Comparison of ENCODE assay signal across 22 mouse cellular contexts in the genomic region with DNA sequence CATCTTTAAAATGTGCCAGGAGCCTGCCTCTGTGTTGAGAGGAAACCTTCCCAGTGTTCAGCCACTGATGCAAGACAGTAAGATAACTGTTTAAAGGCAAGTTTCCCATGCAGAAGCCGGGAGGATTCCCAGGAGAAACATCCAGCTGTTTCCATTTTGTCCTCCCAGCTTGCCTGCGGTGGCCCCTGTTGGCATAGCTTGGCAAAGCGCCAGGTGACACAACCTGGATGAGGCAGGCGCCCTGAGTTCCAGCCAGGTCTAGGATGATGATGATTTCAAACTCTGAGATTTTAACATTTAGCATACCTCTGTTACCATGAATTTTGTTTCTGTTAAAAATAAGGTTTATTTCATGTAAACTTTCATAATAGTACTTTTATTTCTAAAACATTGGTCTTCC.
DNase-seq lines count a peak whose midpoint lies in the region; ATAC-seq and TF ChIP-seq lines count a peak whose summit lies in the region.
"Had no signal": no experiment of that assay in that cellular context is flagged by ENCODE, and none has a peak within 500 bp of the region (broad histone marks: within the 10 kb centered on the region; RNA-seq: fewer than 3 reads in every experiment).

No protein-coding gene starts in this region.

- no peak overlapping the region for H3K4me3 ChIP-seq in hindbrain, postnatal 0 days (ENCODE audit: low read length)
- H3K4me3 ChIP-seq in hindbrain, embryonic 10.5 days: no peak overlapping the region
- no peak overlapping the region for H3K4me3 ChIP-seq in lung, embryonic 14.5 days (ENCODE audit: low read depth, low read length)
- H3K4me3 ChIP-seq: embryonic facial prominence, embryonic 10.5 days; embryonic facial prominence, embryonic 13.5 days; erythroblast, embryonic 14.5 days; forebrain, embryonic 12.5 days; forebrain, embryonic 15.5 days; heart, embryonic 12.5 days; heart, embryonic 15.5 days had no signal

- H3K4me1 ChIP-seq in hindbrain, postnatal 0 days (ENCODE audit: insufficient read depth, low read length): no peaks in the 10 kb centered on the region
- no peaks in the 10 kb centered on the region for H3K4me1 ChIP-seq in hindbrain, embryonic 10.5 days (replicated peaks)
- no peaks in the 10 kb centered on the region for H3K4me1 ChIP-seq in lung, embryonic 14.5 days (ENCODE audit: insufficient read depth)
- H3K4me1 ChIP-seq: embryonic facial prominence, embryonic 10.5 days; embryonic facial prominence, embryonic 13.5 days; forebrain, embryonic 12.5 days; forebrain, embryonic 15.5 days; heart, embryonic 12.5 days; heart, embryonic 15.5 days had no signal

- DNase-seq in hindbrain, postnatal 0 days (ENCODE audit: low spot score): peak; percentile 12
- DNase-seq in hindbrain, embryonic 10.5 days (ENCODE audit: low spot score): no peak
- DNase-seq in lung, embryonic 14.5 days: peak; percentile 1
- DNase-seq in lung, postnatal 14 days: no peak
- DNase-seq in 3T3-L1 (ENCODE audit: low read depth, low spot score): peak; percentile 8
- peak; percentile 2 for DNase-seq in NIH3T3 (ENCODE audit: low read depth)
- DNase-seq: adrenal gland, adult 2 months; adrenal gland, postnatal 14 days; cerebellum, adult 11 months; cerebellum, adult 8-10 months; gastrocnemius, postnatal 25 days; heart, adult 18-20 months; heart, postnatal 10 days; heart, postnatal 36 days had no signal

- H3K27ac ChIP-seq in hindbrain, postnatal 0 days: no peak overlapping the region
- no peak overlapping the region for H3K27ac ChIP-seq in hindbrain, embryonic 10.5 days
- no peak overlapping the region for H3K27ac ChIP-seq in lung, embryonic 14.5 days (ENCODE audit: low read depth)
- H3K27ac ChIP-seq: embryonic facial prominence, embryonic 10.5 days; embryonic facial prominence, embryonic 13.5 days; forebrain, embryonic 12.5 days; forebrain, embryonic 15.5 days; heart, embryonic 15.5 days; hindbrain, embryonic 14.5 days had no signal

- TF ChIP-seq CTCF in hindbrain, postnatal 0 days (IDR thresholded peaks at IDR 0.05; ENCODE audit: low read depth): no peak
- no peak for TF ChIP-seq CTCF in lung, embryonic 14.5 days (IDR thresholded peaks at IDR 0.05; ENCODE audit: low read depth)

- no peaks in the 10 kb centered on the region for H3K9me3 ChIP-seq in hindbrain, postnatal 0 days (ENCODE audit: low read length)
- H3K9me3 ChIP-seq in hindbrain, embryonic 10.5 days: no peaks in the 10 kb centered on the region
- no peaks in the 10 kb centered on the region for H3K9me3 ChIP-seq in lung, embryonic 14.5 days (ENCODE audit: low read depth, low read length)
- H3K9me3 ChIP-seq: embryonic facial prominence, embryonic 10.5 days; embryonic facial prominence, embryonic 13.5 days; forebrain, embryonic 12.5 days; forebrain, embryonic 15.5 days; heart, embryonic 12.5 days; heart, embryonic 15.5 days had no signal

- 47% methylated on average over 4 of the region's 4 CpGs for WGBS in hindbrain, postnatal 0 days
- WGBS in hindbrain, embryonic 10.5 days: 65% methylated on average over 4 of the region's 4 CpGs
- 56% methylated on average over 4 of the region's 4 CpGs for WGBS in lung, embryonic 14.5 days

- H3K9ac ChIP-seq in hindbrain, postnatal 0 days (replicated peaks; ENCODE audit: low read length): no peak overlapping the region
- no peak overlapping the region for H3K9ac ChIP-seq in lung, embryonic 14.5 days
- H3K9ac ChIP-seq: embryonic facial prominence, embryonic 13.5 days; forebrain, embryonic 12.5 days; forebrain, embryonic 15.5 days; heart, embryonic 12.5 days; heart, embryonic 15.5 days; hindbrain, embryonic 14.5 days had no signal

- no peak overlapping the region for H3K4me2 ChIP-seq in hindbrain, postnatal 0 days (ENCODE audit: low read depth, low read length)
- no peak overlapping the region for H3K4me2 ChIP-seq in lung, embryonic 14.5 days
- H3K4me2 ChIP-seq: embryonic facial prominence, embryonic 13.5 days; forebrain, embryonic 12.5 days; forebrain, embryonic 15.5 days; heart, embryonic 12.5 days; heart, embryonic 15.5 days; hindbrain, embryonic 14.5 days had no signal

- no peaks in the 10 kb centered on the region for H3K36me3 ChIP-seq in hindbrain, postnatal 0 days (ENCODE audit: insufficient read depth, low read length)
- H3K36me3 ChIP-seq in hindbrain, embryonic 10.5 days: no peaks in the 10 kb centered on the region
- no peaks in the 10 kb centered on the region for H3K36me3 ChIP-seq in lung, embryonic 14.5 days (ENCODE audit: insufficient read depth)
- H3K36me3 ChIP-seq: embryonic facial prominence, embryonic 10.5 days; embryonic facial prominence, embryonic 13.5 days; forebrain, embryonic 12.5 days; forebrain, embryonic 15.5 days; heart, embryonic 12.5 days; heart, embryonic 15.5 days had no signal

- no peak for ATAC-seq in hindbrain, postnatal 0 days
- ATAC-seq in lung, embryonic 14.5 days (ENCODE audit: insufficient read depth): no peak
- ATAC-seq: forebrain, embryonic 15.5 days had no signal

- no peaks in the 10 kb centered on the region for H3K27me3 ChIP-seq in hindbrain, postnatal 0 days (ENCODE audit: insufficient read depth, low read length)
- H3K27me3 ChIP-seq in hindbrain, embryonic 10.5 days (ENCODE audit: insufficient read depth, poor library complexity, severe bottlenecking): no peaks in the 10 kb centered on the region
- H3K27me3 ChIP-seq in lung, embryonic 14.5 days (ENCODE audit: insufficient read depth, low read length): no peaks in the 10 kb centered on the region
- H3K27me3 ChIP-seq: embryonic facial prominence, embryonic 13.5 days; forebrain, embryonic 12.5 days; forebrain, embryonic 15.5 days; heart, embryonic 12.5 days; heart, embryonic 15.5 days had no signal

Comparison
In these comparisons a context has a peak if more than half of its experiments do, and no peak if none do; other contexts are left out.
1. DNase-seq: peak in hindbrain, postnatal 0 days (single experiment), lung, embryonic 14.5 days (single experiment), 3T3-L1 (single experiment) and NIH3T3 (single experiment); none in hindbrain, embryonic 10.5 days (single experiment) and lung, postnatal 14 days (single experiment).